Mouse (Mus musculus): ENCODE results near the gene Upf1. TPM values are rescaled to one million over a fixed set of nuclear protein-coding genes. Genes with fewer than 3 reads are reported as not detected.

Upf1 gene
- polyA plus RNA-seq (2015; fragmentation: Nextera tagmentation; extraction: Ambion mirVana): 11.3 and 11.6 TPM in 2 replicates

- Histone ChIP-seq H3K36me3 (ENCODE audit: control insufficient read depth, insufficient read depth, low read length) (peaks cover 3% of the 10 kb centered on the region; the same call in 1 of the 2 replicates), H3K4me3 (ENCODE audit: low read depth, low read length) (peak within 1 kb of the TSS; percentile 100), H3K4me1 (ENCODE audit: control insufficient read depth, insufficient read depth, low read length) (peaks cover 38% of the 10 kb centered on the region), H3K9ac (ENCODE audit: low read depth, low read length) (peak within 1 kb of the TSS; percentile 98), H3K4me2 (ENCODE audit: low read length) (peak within 1 kb of the TSS; percentile 100), H3K27ac (ENCODE audit: low read length) (peak within 1 kb of the TSS; percentile 86), H3K9me3 (replicated peaks; ENCODE audit: control insufficient read depth, low read length, poor library complexity, severe bottlenecking) (no peaks in the 10 kb centered on the region), H3K27me3 (ENCODE audit: control insufficient read depth, insufficient read depth, low read depth, low read length) (no peaks in the 10 kb centered on the region)
- ATAC-seq: peak; percentile 85
- WGBS: under 1% methylated on average over 53 of the region's 69 CpGs
These were observed at the start of gene Upf1 for GRCm38 (mm10) chr8:70353194-70353817. Upf1 (minus strand) TSS chr8:70353278.

- Histone ChIP-seq H3K27ac (ENCODE audit: low read length) (no peak overlapping the region), H3K4me2 (ENCODE audit: low read length) (no peak overlapping the region), H3K9ac (ENCODE audit: low read depth, low read length) (no peak overlapping the region), H3K4me1 (ENCODE audit: control insufficient read depth, insufficient read depth, low read length) (no peaks in the 10 kb centered on the region), H3K9me3 (replicated peaks; ENCODE audit: control insufficient read depth, low read length, poor library complexity, severe bottlenecking) (no peaks in the 10 kb centered on the region), H3K27me3 (ENCODE audit: control insufficient read depth, insufficient read depth, low read depth, low read length) (no peaks in the 10 kb centered on the region), H3K4me3 (ENCODE audit: low read depth, low read length) (no peak overlapping the region), H3K36me3 (ENCODE audit: control insufficient read depth, insufficient read depth, low read length) (peaks cover 16% of the 10 kb centered on the region)
- ATAC-seq: no peak
- 88% methylated on average over 16 of the region's 16 CpGs for WGBS
These were observed 44.8 kb upstream of the Upf1 start for GRCm38 (mm10) chr8:70397611-70398563.

- Histone ChIP-seq H3K36me3 (ENCODE audit: control insufficient read depth, insufficient read depth, low read length) (peaks cover 15% of the 10 kb centered on the region; the same call in 1 of the 2 replicates), H3K9me3 (replicated peaks; ENCODE audit: control insufficient read depth, low read length, poor library complexity, severe bottlenecking) (no peaks in the 10 kb centered on the region), H3K4me3 (ENCODE audit: low read depth, low read length) (no peak overlapping the region), H3K27ac (ENCODE audit: low read length) (no peak overlapping the region), H3K9ac (ENCODE audit: low read depth, low read length) (no peak overlapping the region), H3K27me3 (ENCODE audit: control insufficient read depth, insufficient read depth, low read depth, low read length) (no peaks in the 10 kb centered on the region), H3K4me1 (ENCODE audit: control insufficient read depth, insufficient read depth, low read length) (no peaks in the 10 kb centered on the region), H3K4me2 (ENCODE audit: low read length) (no peak overlapping the region)
- ATAC-seq: no peak
- WGBS: 78% methylated on average over 5 of the region's 5 CpGs
These were observed 43.1 kb upstream of the Upf1 start for GRCm38 (mm10) chr8:70396184-70396583.

GRCm38 (mm10) chr8:70395649-70396048, 42.6 kb upstream of the Upf1 start:
- Histone ChIP-seq H3K4me3 (ENCODE audit: low read depth, low read length) (no peak overlapping the region), H3K4me1 (ENCODE audit: control insufficient read depth, insufficient read depth, low read length) (no peaks in the 10 kb centered on the region), H3K27me3 (ENCODE audit: control insufficient read depth, insufficient read depth, low read depth, low read length) (no peaks in the 10 kb centered on the region), H3K4me2 (ENCODE audit: low read length) (no peak overlapping the region), H3K9ac (ENCODE audit: low read depth, low read length) (no peak overlapping the region), H3K9me3 (replicated peaks; ENCODE audit: control insufficient read depth, low read length, poor library complexity, severe bottlenecking) (no peaks in the 10 kb centered on the region), H3K27ac (ENCODE audit: low read length) (no peak overlapping the region), H3K36me3 (ENCODE audit: control insufficient read depth, insufficient read depth, low read length) (peaks cover 16% of the 10 kb centered on the region; the same call in 1 of the 2 replicates)
- no peak for ATAC-seq
- WGBS: 76% methylated on average over 5 of the region's 5 CpGs

GRCm38 (mm10) chr8:70394269-70394998, 41.4 kb upstream of the Upf1 start:
- Histone ChIP-seq H3K4me3 (ENCODE audit: low read depth, low read length) (no peak overlapping the region), H3K4me1 (ENCODE audit: control insufficient read depth, insufficient read depth, low read length) (no peaks in the 10 kb centered on the region), H3K4me2 (ENCODE audit: low read length) (no peak overlapping the region), H3K9me3 (replicated peaks; ENCODE audit: control insufficient read depth, low read length, poor library complexity, severe bottlenecking) (no peaks in the 10 kb centered on the region), H3K27ac (ENCODE audit: low read length) (no peak overlapping the region), H3K27me3 (ENCODE audit: control insufficient read depth, insufficient read depth, low read depth, low read length) (no peaks in the 10 kb centered on the region), H3K9ac (ENCODE audit: low read depth, low read length) (0 out of 2 replicates have a peak overlapping the region, but pooled peaks have one; percentile 3), H3K36me3 (ENCODE audit: control insufficient read depth, insufficient read depth, low read length) (peaks cover 15% of the 10 kb centered on the region; the same call in 1 of the 2 replicates)
- ATAC-seq: no peak
- 87% methylated on average over 8 of the region's 8 CpGs for WGBS

- Histone ChIP-seq H3K27me3 (ENCODE audit: control insufficient read depth, insufficient read depth, low read depth, low read length) (no peaks in the 10 kb centered on the region), H3K4me2 (ENCODE audit: low read length) (no peak overlapping the region), H3K27ac (ENCODE audit: low read length) (no peak overlapping the region), H3K4me3 (ENCODE audit: low read depth, low read length) (no peak overlapping the region), H3K9me3 (replicated peaks; ENCODE audit: control insufficient read depth, low read length, poor library complexity, severe bottlenecking) (no peaks in the 10 kb centered on the region), H3K9ac (ENCODE audit: low read depth, low read length) (no peak overlapping the region), H3K4me1 (ENCODE audit: control insufficient read depth, insufficient read depth, low read length) (no peaks in the 10 kb centered on the region), H3K36me3 (ENCODE audit: control insufficient read depth, insufficient read depth, low read length) (peaks cover 15% of the 10 kb centered on the region)
- 81% methylated on average over 5 of the region's 5 CpGs for WGBS
- ATAC-seq: no peak
These were observed 40.0 kb upstream of the Upf1 start for GRCm38 (mm10) chr8:70393087-70393486.

GRCm38 (mm10) chr8:70389678-70390077, 36.6 kb upstream of the Upf1 start:
- H3K4me3 ChIP-seq (ENCODE audit: low read depth, low read length): no peak overlapping the region
- ATAC-seq: no peak
- H3K27ac ChIP-seq (ENCODE audit: low read length): no peak overlapping the region
- no peaks in the 10 kb centered on the region for H3K27me3 ChIP-seq (ENCODE audit: control insufficient read depth, insufficient read depth, low read depth, low read length)
- 96% methylated on average over 2 of the region's 2 CpGs for WGBS
- no peaks in the 10 kb centered on the region for H3K4me1 ChIP-seq (ENCODE audit: control insufficient read depth, insufficient read depth, low read length)
- 0 out of 2 replicates have a peak overlapping the region, but pooled peaks have one; percentile 8 for H3K9ac ChIP-seq (ENCODE audit: low read depth, low read length)
- no peak overlapping the region for H3K4me2 ChIP-seq (ENCODE audit: low read length)
- H3K36me3 ChIP-seq (ENCODE audit: control insufficient read depth, insufficient read depth, low read length): peaks cover 34% of the 10 kb centered on the region
- H3K9me3 ChIP-seq (replicated peaks; ENCODE audit: control insufficient read depth, low read length, poor library complexity, severe bottlenecking): no peaks in the 10 kb centered on the region

GRCm38 (mm10) chr8:70383287-70383686, 30.2 kb upstream of the Upf1 start:
- H3K27me3 ChIP-seq (ENCODE audit: control insufficient read depth, insufficient read depth, low read depth, low read length): peaks cover 15% of the 10 kb centered on the region
- no peaks in the 10 kb centered on the region for H3K4me1 ChIP-seq (ENCODE audit: control insufficient read depth, insufficient read depth, low read length)
- 46% methylated on average over 3 of the region's 3 CpGs for WGBS
- no peak for ATAC-seq
- H3K27ac ChIP-seq (ENCODE audit: low read length): no peak overlapping the region
- peaks cover 35% of the 10 kb centered on the region; the same call in 1 of the 2 replicates for H3K36me3 ChIP-seq (ENCODE audit: control insufficient read depth, insufficient read depth, low read length)
- no peak overlapping the region for H3K9ac ChIP-seq (ENCODE audit: low read depth, low read length)
- H3K4me3 ChIP-seq (ENCODE audit: low read depth, low read length): no peak overlapping the region
- H3K4me2 ChIP-seq (ENCODE audit: low read length): no peak overlapping the region
- H3K9me3 ChIP-seq (replicated peaks; ENCODE audit: control insufficient read depth, low read length, poor library complexity, severe bottlenecking): no peaks in the 10 kb centered on the region
